Mouse (Mus musculus) cerebellum, postnatal 10 days (tissue): ENCODE measurements around the gene Ifi206.

ENCODE experiments used
- DNase-seq, 2 experiments: peaks; one replicate each; pipeline ENCODE4 v3.0.0; 2021; ENCODE audit warnings: mixed read lengths in 2 of 2

The Ifi206 gene

GRCm38 (mm10) chr1:173418936-173419621, 71.8 kb downstream of the Ifi206 start:
- DNase-seq = no peak

- DNase-seq = no peak
Measured at GRCm38 (mm10) chr1:173418516-173418915, 72.3 kb downstream of the Ifi206 start.
